Mouse (Mus musculus) limb, embryonic 11.5 days (tissue): ENCODE measurements around the gene Spag9. TPM values are rescaled to one million over a fixed set of nuclear protein-coding genes. Genes with fewer than 3 reads are reported as not detected.

Experiments
- ATAC-seq: fragments of 200-750 bp; cut with Nextera tagmentation; 2 replicates; pipeline ENCODE4 v1.8.0; 2017; ENCODE audit warnings: low read depth; ENCODE audit not compliant: insufficient number of reproducible peaks, low FRiP score, low TSS enrichment
- DNase-seq: peaks from one replicate; pipeline ENCODE4 v3.0.0-alpha.2; 2015; ENCODE audit warnings: low spot score
- H3K27ac ChIP-seq: fragments of 300-500 bp; sonication (generic); replicated peaks from 2 replicates; pipeline ENCODE4 v1.5.1; 2014; ENCODE audit warnings: low read depth, mild to moderate bottlenecking, low read length
- H3K27me3 ChIP-seq: fragments of 300-500 bp; sonication (generic); 2 replicates; pipeline ENCODE4 v1.6.1; 2014; ENCODE audit warnings: mild to moderate bottlenecking, low read length, mixed read lengths; ENCODE audit not compliant: control insufficient read depth, insufficient read depth
- H3K36me3 ChIP-seq: fragments of 300-500 bp; sonication (generic); 2 replicates; pipeline ENCODE4 v1.6.1; 2014; ENCODE audit warnings: mild to moderate bottlenecking, low read length, moderate library complexity, mixed read lengths; ENCODE audit not compliant: control insufficient read depth, insufficient read depth
- H3K4me1 ChIP-seq: fragments of 300-500 bp; sonication (generic); 2 replicates; pipeline ENCODE4 v1.6.1; 2014; ENCODE audit warnings: low read length, mixed read lengths; ENCODE audit not compliant: control insufficient read depth, insufficient read depth
- H3K4me2 ChIP-seq: fragments of 300-500 bp; sonication (generic); 2 replicates; pipeline ENCODE4 v1.6.1; 2014; ENCODE audit warnings: low read depth, mild to moderate bottlenecking, moderate library complexity; ENCODE audit not compliant: severe bottlenecking
- H3K4me3 ChIP-seq: fragments of 300-500 bp; sonication (generic); 2 replicates; pipeline ENCODE4 v1.5.1; 2014; ENCODE audit warnings: low read depth, low read length
- H3K9ac ChIP-seq: fragments of 300-500 bp; sonication (generic); 2 replicates; pipeline ENCODE4 v1.6.1; 2014; ENCODE audit warnings: mild to moderate bottlenecking, low read length
- H3K9me3 ChIP-seq: fragments of 300-500 bp; sonication (generic); 2 replicates; pipeline ENCODE4 v1.6.1; 2016; ENCODE audit warnings: low read length; ENCODE audit not compliant: control insufficient read depth
- WGBS: fragments of 180-500 bp; shearing (Covaris S2); extraction: QIAGEN DNeasy Blood & Tissue Kit; methylation state at CpG from one replicate; pipeline ENCODE4 v1.1.7; 2014; 5-methylcytosine and 5-hydroxymethylcytosine counted together
- polyA plus RNA-seq: library from polyadenylated mRNA; unstranded; fragments of >200 nt; fragmentation: Nextera tagmentation; extraction: Ambion mirVana; gene quantifications from 2 replicates; pipeline ENCODE4 v1.2.1, GENCODE M21; 2014

Spag9 gene
- polyA plus RNA-seq = 36.2 and 37.0 TPM in 2 replicates

DNA sequence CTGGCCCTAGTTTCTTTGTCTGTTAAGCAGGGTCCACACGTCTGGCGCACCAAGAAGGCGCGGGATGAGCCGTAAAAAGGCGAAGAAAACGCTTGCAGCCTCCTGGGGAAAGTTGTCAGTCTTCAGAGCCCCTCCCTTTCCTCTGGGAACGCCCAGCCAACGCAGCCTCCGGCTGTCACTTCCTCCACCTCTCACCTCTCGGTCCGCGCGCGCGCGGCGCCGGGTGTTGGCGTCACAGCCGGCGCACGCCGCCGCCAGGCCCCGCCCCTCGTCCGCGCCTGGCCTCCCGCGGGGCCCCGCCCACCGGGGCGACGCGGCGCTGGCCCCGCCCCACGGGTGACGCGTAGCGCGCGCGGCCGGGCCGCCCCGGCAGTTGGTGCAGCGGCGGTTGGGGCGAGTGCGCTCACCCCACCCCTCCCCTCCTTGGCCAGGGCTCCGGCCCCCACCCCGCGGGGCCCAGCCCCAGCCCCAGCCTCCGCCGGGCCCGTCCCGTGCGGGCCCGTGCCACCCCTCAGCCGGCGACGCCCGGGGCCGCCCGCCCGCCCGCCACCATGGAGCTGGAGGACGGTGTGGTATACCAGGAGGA, at the start of gene Spag9:
TSS of gene Spag9 (plus strand) at position 372 of the 586 bp plus-strand sequence.
- H3K9ac ChIP-seq = peak within 1 kb of the TSS; percentile 87
- peak within 1 kb of the TSS; percentile 91 for H3K4me2 ChIP-seq
- DNase-seq = peak; percentile 91
- no peaks in the 10 kb centered on the region for H3K36me3 ChIP-seq
- no peaks in the 10 kb centered on the region for H3K27me3 ChIP-seq
- peaks cover 5% of the 10 kb centered on the region for H3K4me1 ChIP-seq
- no peaks in the 10 kb centered on the region for H3K9me3 ChIP-seq
- peak; percentile 89 for ATAC-seq
- WGBS = under 1% methylated on average over 65 of the region's 70 CpGs
- peak within 1 kb of the TSS; percentile 81 for H3K27ac ChIP-seq
- H3K4me3 ChIP-seq = peak within 1 kb of the TSS; percentile 77

DNA sequence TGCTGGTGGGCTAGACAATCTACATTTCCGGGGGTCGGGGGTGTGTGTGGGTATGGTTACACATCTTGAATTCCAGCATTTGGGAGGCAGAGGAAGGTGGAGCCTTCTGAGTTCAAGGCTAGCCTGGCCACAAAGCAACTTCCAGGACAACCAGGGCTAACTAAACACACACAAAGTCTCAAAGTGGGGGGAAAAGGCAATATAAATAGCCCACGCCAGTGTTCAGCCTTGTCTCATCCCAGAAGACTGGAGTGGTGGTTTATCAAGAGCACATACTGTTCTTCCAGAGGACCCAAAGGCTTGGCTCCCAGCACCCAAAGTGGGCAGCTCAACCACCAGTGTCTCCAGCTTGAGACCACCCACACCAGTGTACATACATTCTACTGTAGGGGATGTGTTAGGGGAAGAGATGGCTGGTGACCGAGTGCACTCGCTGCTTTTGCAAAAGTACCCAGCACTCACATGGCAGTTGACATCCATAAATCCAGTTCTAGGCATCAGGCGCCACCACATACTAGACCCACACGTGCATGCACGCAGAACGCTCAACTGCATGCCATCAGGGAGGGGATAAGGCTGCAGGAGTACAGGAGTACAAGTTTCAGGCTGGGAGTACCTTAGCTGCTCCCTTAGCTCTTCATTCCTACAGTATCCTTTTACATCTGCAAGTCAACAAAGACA, 46.9 kb upstream of the Spag9 start:
- WGBS = 87% methylated on average over 9 of the region's 9 CpGs
- Histone ChIP-seq H3K27ac (no peak overlapping the region), H3K36me3 (peaks cover 8% of the 10 kb centered on the region; the same call in 1 of the 2 replicates), H3K9ac (no peak overlapping the region), H3K4me1 (peaks cover 5% of the 10 kb centered on the region), H3K4me2 (no peak overlapping the region), H3K4me3 (no peak overlapping the region), H3K27me3 (no peaks in the 10 kb centered on the region), H3K9me3 (no peaks in the 10 kb centered on the region)
- DNase-seq = no peak
- no peak for ATAC-seq

DNA sequence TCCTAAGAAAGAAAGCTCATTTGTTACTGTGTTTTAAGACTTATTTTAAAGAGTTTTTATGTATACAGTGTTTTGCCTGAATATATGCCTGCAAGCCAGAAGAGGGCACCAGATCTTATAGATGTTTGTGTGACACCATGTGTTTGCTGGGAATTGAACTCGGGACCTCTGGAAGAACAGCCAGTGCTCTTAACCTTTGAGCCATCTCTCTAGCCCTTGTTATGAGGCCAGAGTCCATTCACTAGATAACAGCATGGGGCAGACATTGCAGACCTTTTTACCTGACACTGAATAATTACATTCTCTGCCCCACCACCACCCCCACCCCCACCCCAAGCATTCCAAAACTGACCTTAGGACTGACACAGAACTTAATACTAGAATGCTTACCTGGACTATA, 45.8 kb upstream of the Spag9 start:
- 93% methylated on average over 1 of the region's 1 CpGs for WGBS

GRCm38 (mm10) chr11:93952376-93952775, 43.5 kb upstream of the Spag9 start:
- Histone ChIP-seq H3K4me3 (no peak overlapping the region), H3K4me1 (no peaks in the 10 kb centered on the region; the same call in none of the 2 replicates), H3K4me2 (no peak overlapping the region), H3K9ac (no peak overlapping the region), H3K27me3 (no peaks in the 10 kb centered on the region), H3K36me3 (peaks cover 8% of the 10 kb centered on the region; the same call in 1 of the 2 replicates), H3K9me3 (no peaks in the 10 kb centered on the region), H3K27ac (no peak overlapping the region)
- 86% methylated on average over 5 of the region's 5 CpGs for WGBS
- ATAC-seq = no peak
- no peak for DNase-seq

More for the DNA sequence above, 45.8 kb upstream of the Spag9 start:
- no peak for DNase-seq
- H3K9me3 ChIP-seq = no peaks in the 10 kb centered on the region
- H3K36me3 ChIP-seq = peaks cover 8% of the 10 kb centered on the region; the same call in 1 of the 2 replicates
- H3K27me3 ChIP-seq = no peaks in the 10 kb centered on the region
- no peak overlapping the region for H3K4me2 ChIP-seq
- H3K4me3 ChIP-seq = no peak overlapping the region
- no peak overlapping the region for H3K9ac ChIP-seq
- H3K4me1 ChIP-seq = peaks cover 3% of the 10 kb centered on the region; the same call in 1 of the 2 replicates
- ATAC-seq = no peak
- no peak overlapping the region for H3K27ac ChIP-seq

- H3K9ac ChIP-seq = peak overlapping the region; percentile 76
- H3K4me2 ChIP-seq = peak overlapping the region; percentile 80
- DNase-seq (no peak), ATAC-seq (no peak; the same call in 1 of the 2 replicates)
- peak overlapping the region; percentile 47 for H3K4me3 ChIP-seq
- no peaks in the 10 kb centered on the region for H3K9me3 ChIP-seq
- H3K27me3 ChIP-seq = no peaks in the 10 kb centered on the region
- no peaks in the 10 kb centered on the region; the same call in none of the 2 replicates for H3K4me1 ChIP-seq
- 45% methylated on average over 13 of the region's 13 CpGs for WGBS
- H3K27ac ChIP-seq = peak overlapping the region; percentile 37; the same call in 1 of the 2 replicates
- peaks cover 9% of the 10 kb centered on the region; the same call in 1 of the 2 replicates for H3K36me3 ChIP-seq
Observed at GRCm38 (mm10) chr11:93954738-93955255, 41.1 kb upstream of the Spag9 start.

- no peaks in the 10 kb centered on the region; the same call in none of the 2 replicates for H3K4me1 ChIP-seq
- H3K36me3 ChIP-seq = peaks cover 10% of the 10 kb centered on the region; the same call in 1 of the 2 replicates
- H3K9ac ChIP-seq = peak overlapping the region; percentile 76
- DNase-seq (peak; percentile 96), ATAC-seq (peak; percentile 93)
- no peaks in the 10 kb centered on the region for H3K27me3 ChIP-seq
- peak overlapping the region; percentile 37 for H3K27ac ChIP-seq
- WGBS = under 1% methylated on average over 66 of the region's 67 CpGs
- peak overlapping the region; percentile 47 for H3K4me3 ChIP-seq
- peak overlapping the region; percentile 80 for H3K4me2 ChIP-seq
- no peaks in the 10 kb centered on the region for H3K9me3 ChIP-seq
Observed at GRCm38 (mm10) chr11:93955256-93956150, 40.4 kb upstream of the Spag9 start.

DNA sequence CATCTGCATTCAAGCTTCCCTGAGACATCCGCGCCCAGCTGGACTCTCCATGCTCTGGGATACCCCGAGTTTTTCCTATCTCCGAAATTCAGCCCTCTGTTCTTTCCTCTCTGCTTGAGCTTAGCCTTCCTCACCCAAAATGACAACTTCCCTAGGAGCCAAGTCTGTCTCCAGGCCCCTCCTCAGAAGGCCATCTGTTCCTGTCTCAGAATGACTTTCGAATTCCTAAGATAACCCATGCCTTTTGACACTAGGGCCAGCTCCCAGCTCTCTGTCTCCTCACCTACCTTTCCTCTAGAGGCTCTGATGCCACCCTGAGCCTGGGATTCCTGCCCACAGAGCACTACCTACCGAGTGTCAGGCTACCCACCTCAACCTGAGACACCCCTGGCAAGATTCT, 39.7 kb upstream of the Spag9 start, which contains the start of gene Nme2:
TSS of gene Nme2 (minus strand) at position 101 of the 400 bp plus-strand sequence.
- no peak for DNase-seq
- peak within 1 kb of the TSS; percentile 80 for H3K4me2 ChIP-seq
- H3K27me3 ChIP-seq = no peaks in the 10 kb centered on the region
- peak within 1 kb of the TSS; percentile 37 for H3K27ac ChIP-seq
- peak within 1 kb of the TSS; percentile 47 for H3K4me3 ChIP-seq
- WGBS = 1% methylated on average over 6 of the region's 6 CpGs
- H3K9me3 ChIP-seq = no peaks in the 10 kb centered on the region
- H3K9ac ChIP-seq = peak within 1 kb of the TSS; percentile 76
- peak; percentile 14; the same call in 1 of the 2 replicates for ATAC-seq
- no peaks in the 10 kb centered on the region; the same call in none of the 2 replicates for H3K4me1 ChIP-seq
- peaks cover 9% of the 10 kb centered on the region; the same call in 1 of the 2 replicates for H3K36me3 ChIP-seq
